Mouse (Mus musculus) MEL (cell line): ENCODE data around the gene Ppp4r3a. TPM values are rescaled to one million over a fixed set of nuclear protein-coding genes. Genes with fewer than 3 reads are reported as not detected.

ENCODE experiments used
- DNase-seq: peaks from one replicate; pipeline ENCODE4 v3.0.0; 2011; ENCODE audit warnings: low read depth, low spot score
- H3K27ac ChIP-seq: 2 replicates; pipeline ENCODE4 v1.5.1; 2012; ENCODE audit warnings: low read depth, mild to moderate bottlenecking, control low read depth, low read length, moderate library complexity; ENCODE audit not compliant: control insufficient read depth
- H3K27me3 ChIP-seq, 2 experiments: fragments of 150-350 bp in 1 of 2; sonication (generic) in 1 of 2; 2 replicates each; pipeline ENCODE4 v1.6.1; 2012; ENCODE audit warnings: low read length in 2 of 2, mild to moderate bottlenecking in 2 of 2, improper control_type of control experiment in 1 of 2, moderate library complexity in 1 of 2; ENCODE audit not compliant: insufficient read depth in 2 of 2, control insufficient read depth in 1 of 2
- H3K36me3 ChIP-seq, 2 experiments: 2 replicates each; pipeline ENCODE4 v1.6.1; 2012 to 2014; ENCODE audit warnings: low read length in 2 of 2, improper control_type of control experiment in 1 of 2, inconsistent platforms in 1 of 2, mild to moderate bottlenecking in 1 of 2; ENCODE audit not compliant: insufficient read depth in 2 of 2, control insufficient read depth in 1 of 2
- H3K4me1 ChIP-seq, 2 experiments: fragments of 150-350 bp in 1 of 2; sonication (generic) in 1 of 2; 2 replicates each; pipeline ENCODE4 v1.6.1; 2012; ENCODE audit warnings: low read length in 2 of 2, improper control_type of control experiment in 1 of 2, mild to moderate bottlenecking in 1 of 2; ENCODE audit not compliant: insufficient read depth in 2 of 2, control insufficient read depth in 1 of 2
- H3K4me3 ChIP-seq, 2 experiments: fragments of 150-350 bp in 1 of 2; sonication (generic) in 1 of 2; 2 replicates each; pipeline ENCODE4 v1.5.1; 2012; ENCODE audit warnings: low read depth in 2 of 2, low read length in 2 of 2, mild to moderate bottlenecking in 2 of 2, moderate library complexity in 2 of 2, control low read depth in 1 of 2, improper control_type of control experiment in 1 of 2; ENCODE audit not compliant: control insufficient read depth in 1 of 2, insufficient read depth in 1 of 2
- H3K79me2 ChIP-seq: 2 replicates; pipeline ENCODE4 v1.6.1; 2012; ENCODE audit warnings: mild to moderate bottlenecking, low read length, moderate library complexity; ENCODE audit not compliant: control insufficient read depth, poor library complexity, insufficient read depth
- H3K9ac ChIP-seq: 2 replicates; pipeline ENCODE4 v1.6.1; 2012; ENCODE audit warnings: low read depth, mild to moderate bottlenecking, control low read depth, low read length, moderate library complexity; ENCODE audit not compliant: control insufficient read depth, poor library complexity, severe bottlenecking
- H3K9me3 ChIP-seq: fragments of 150-350 bp; sonication (generic); replicated peaks from 2 replicates; pipeline ENCODE4 v1.6.1; 2012; ENCODE audit warnings: mild to moderate bottlenecking, low read length, improper control_type of control experiment, moderate library complexity; ENCODE audit not compliant: insufficient read depth
- BHLHE40 ChIP-seq: IDR thresholded peaks from 2 replicates; pipeline ENCODE4 v1.6.1; 2012; ENCODE audit warnings: low read depth, mild to moderate bottlenecking, inconsistent platforms, low read length, improper control_type of control experiment, borderline replicate concordance
- CHD2 ChIP-seq: IDR thresholded peaks from 2 replicates; pipeline ENCODE4 v1.6.1; 2011; ENCODE audit warnings: low read length, improper control_type of control experiment
- CTCF ChIP-seq, 3 experiments: IDR thresholded peaks in 2 of 3; conservative IDR thresholded peaks in 1 of 3; 2 replicates each; pipeline ENCODE4 v1.5.1; 2011 to 2012; ENCODE audit warnings: low read length in 3 of 3, low read depth in 2 of 3, mild to moderate bottlenecking in 2 of 3, improper control_type of control experiment in 1 of 3, inconsistent platforms in 1 of 3, mixed read lengths in 1 of 3, moderate library complexity in 1 of 3; ENCODE audit not compliant: control insufficient read depth in 1 of 3, insufficient read depth in 1 of 3, poor library complexity in 1 of 3, severe bottlenecking in 1 of 3
- E2F4 ChIP-seq: IDR thresholded peaks from 2 replicates; pipeline ENCODE4 v1.6.1; 2011; ENCODE audit warnings: low read depth, low read length, improper control_type of control experiment, borderline replicate concordance
- ELF1 ChIP-seq: IDR thresholded peaks from 2 replicates; pipeline ENCODE4 v1.6.1; 2014; ENCODE audit warnings: low read depth, mild to moderate bottlenecking, inconsistent platforms, low read length, improper control_type of control experiment, moderate library complexity
- EP300 ChIP-seq, 2 experiments: IDR thresholded peaks; 2 replicates each; pipeline ENCODE4 v1.6.1; 2011; ENCODE audit warnings: improper control_type of control experiment in 2 of 2, low read length in 2 of 2, low read depth in 1 of 2, mild to moderate bottlenecking in 1 of 2
- GATA1 ChIP-seq: IDR thresholded peaks from 2 replicates; pipeline ENCODE4 v1.6.1; 2011; ENCODE audit warnings: low read depth, low read length, improper control_type of control experiment
- HCFC1 ChIP-seq: IDR thresholded peaks from 2 replicates; pipeline ENCODE4 v1.6.1; 2012; ENCODE audit warnings: low read depth, mild to moderate bottlenecking, inconsistent platforms, low read length, improper control_type of control experiment, moderate library complexity
- JUND ChIP-seq: IDR thresholded peaks from 2 replicates; pipeline ENCODE4 v1.6.1; 2011; ENCODE audit warnings: low read depth, mild to moderate bottlenecking, improper control_type of control experiment, low read length
- MAFK ChIP-seq: IDR thresholded peaks from 2 replicates; pipeline ENCODE4 v1.6.1; 2011; ENCODE audit warnings: low read depth, mild to moderate bottlenecking, low read length, improper control_type of control experiment, borderline replicate concordance
- MAZ ChIP-seq: IDR thresholded peaks from 2 replicates; pipeline ENCODE4 v1.6.1; 2012; ENCODE audit warnings: low read depth, mild to moderate bottlenecking, inconsistent platforms, low read length, improper control_type of control experiment
- MXI1 ChIP-seq: IDR thresholded peaks from 2 replicates; pipeline ENCODE4 v1.6.1; 2011; ENCODE audit warnings: mild to moderate bottlenecking, low read depth, low read length, improper control_type of control experiment
- MYB ChIP-seq: IDR thresholded peaks from 2 replicates; pipeline ENCODE4 v1.6.1; 2011; ENCODE audit warnings: mild to moderate bottlenecking, low read depth, low read length, improper control_type of control experiment
- NELFE ChIP-seq: IDR thresholded peaks from 2 replicates; pipeline ENCODE4 v1.6.1; 2011; ENCODE audit warnings: low read depth, low read length, improper control_type of control experiment
- NRF1 ChIP-seq: IDR thresholded peaks from 2 replicates; pipeline ENCODE4 v1.6.1; 2014; ENCODE audit warnings: low read depth, mild to moderate bottlenecking, inconsistent platforms, low read length, improper control_type of control experiment, moderate library complexity; ENCODE audit not compliant: poor library complexity, insufficient read depth, severe bottlenecking
- POLR2A ChIP-seq, 2 experiments: IDR thresholded peaks; 2 replicates each; pipeline ENCODE4 v1.6.1; 2011 to 2012; ENCODE audit warnings: low read length in 2 of 2, mild to moderate bottlenecking in 2 of 2, control low read depth in 1 of 2, improper control_type of control experiment in 1 of 2, low read depth in 1 of 2, moderate library complexity in 1 of 2; ENCODE audit not compliant: control insufficient read depth in 1 of 2, insufficient read depth in 1 of 2, poor library complexity in 1 of 2
- POLR2AphosphoS2 ChIP-seq: IDR thresholded peaks from 2 replicates; pipeline ENCODE4 v1.6.1; 2011; ENCODE audit warnings: low read length, improper control_type of control experiment
- POLR2AphosphoS5 ChIP-seq: IDR thresholded peaks from 2 replicates; pipeline ENCODE4 v1.6.1; 2012; ENCODE audit warnings: low read depth, borderline replicate concordance, mild to moderate bottlenecking, inconsistent platforms, low read length, moderate library complexity, mixed read lengths
- RAD21 ChIP-seq: IDR thresholded peaks from 2 replicates; pipeline ENCODE4 v1.6.1; 2011; ENCODE audit warnings: mild to moderate bottlenecking, low read depth, low read length, improper control_type of control experiment
- SIN3A ChIP-seq: IDR thresholded peaks from 2 replicates; pipeline ENCODE4 v1.6.1; 2012; ENCODE audit warnings: low read length, improper control_type of control experiment, inconsistent platforms
- SMC3 ChIP-seq: IDR thresholded peaks from 2 replicates; pipeline ENCODE4 v1.6.1; 2011; ENCODE audit warnings: low read depth, low read length, improper control_type of control experiment
- TCF12 ChIP-seq: IDR thresholded peaks from 2 replicates; pipeline ENCODE4 v1.6.1; 2014; ENCODE audit warnings: low read depth, mild to moderate bottlenecking, inconsistent platforms, low read length, improper control_type of control experiment, moderate library complexity
- UBTF ChIP-seq: IDR thresholded peaks from 2 replicates; pipeline ENCODE4 v1.6.1; 2012; ENCODE audit warnings: low read depth, mild to moderate bottlenecking, inconsistent platforms, low read length, improper control_type of control experiment, moderate library complexity, borderline replicate concordance; ENCODE audit not compliant: insufficient read depth
- USF1 ChIP-seq: IDR thresholded peaks from 2 replicates; pipeline ENCODE4 v1.6.1; 2014; ENCODE audit warnings: low read depth, mild to moderate bottlenecking, inconsistent platforms, low read length, improper control_type of control experiment, moderate library complexity
- USF2 ChIP-seq, 2 experiments: IDR thresholded peaks; 2 replicates each; pipeline ENCODE4 v1.6.1; 2011 to 2012; ENCODE audit warnings: improper control_type of control experiment in 2 of 2, low read length in 2 of 2, borderline replicate concordance in 1 of 2, inconsistent platforms in 1 of 2, low read depth in 1 of 2, mild to moderate bottlenecking in 1 of 2; ENCODE audit not compliant: insufficient read depth in 1 of 2
- ZC3H11A ChIP-seq: IDR thresholded peaks from 2 replicates; pipeline ENCODE4 v1.6.1; 2012; ENCODE audit warnings: low read depth, mild to moderate bottlenecking, inconsistent platforms, low read length, improper control_type of control experiment
- ZNF384 ChIP-seq: IDR thresholded peaks from 2 replicates; pipeline ENCODE4 v1.6.1; 2012; ENCODE audit warnings: low read depth, mild to moderate bottlenecking, inconsistent platforms, low read length, improper control_type of control experiment
- polyA plus RNA-seq, 2 experiments: library from polyadenylated mRNA; stranded (reverse) in 1 of 2; unstranded in 1 of 2; fragments of >175 nt in 1 of 2; fragments of >200 nt in 1 of 2; gene quantifications; 2 replicates each; pipeline versions ENCODE4 v1.2.1 to v1.2.4; 2012; ENCODE audit warnings: low replicate concordance in 2 of 2, low read depth in 1 of 2; ENCODE audit not compliant: insufficient read length in 2 of 2, insufficient read depth in 1 of 2, missing spikeins in 1 of 2
- total RNA-seq: library from RNA; depleted of rRNA; stranded (reverse); fragments of 300-350 nt; gene quantifications from 2 replicates; pipeline ENCODE4 v1.2.3, GENCODE M21; 2012

Ppp4r3a gene
- total and polyA plus RNA-seq, 3 experiments: 48.5 to 701 (median 61.2) TPM

DNA sequence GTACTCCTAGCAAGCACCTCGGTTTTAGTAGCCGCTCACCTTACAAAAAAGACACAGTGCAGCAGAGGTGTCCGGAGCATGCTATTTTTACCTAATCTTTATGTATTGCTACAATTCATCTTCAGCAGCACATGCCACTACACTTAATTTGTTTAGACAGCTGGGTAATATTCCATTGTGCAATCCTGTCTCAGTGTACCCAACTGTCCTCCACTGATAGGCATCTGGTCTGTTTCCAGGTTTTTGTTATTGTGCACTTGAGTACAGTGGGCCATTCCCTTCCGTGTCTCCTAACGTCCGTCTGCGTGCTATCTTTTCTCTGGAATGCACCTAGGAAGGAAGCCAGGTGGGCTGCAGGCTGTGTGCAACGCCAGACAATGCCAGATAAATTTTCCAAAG, 84.9 kb downstream of the Ppp4r3a start:
- Histone ChIP-seq H3K4me1 (peaks cover 4 to 11% of the 10 kb centered on the region in 2 experiments; a peak in 2 of 4 replicates), H3K27me3 (no peaks in the 10 kb centered on the region), H3K9ac (no peak overlapping the region), H3K9me3 (no peaks in the 10 kb centered on the region), H3K27ac (no peak overlapping the region), H3K4me3 (no peak overlapping the region), H3K79me2 (peaks cover 9% of the 10 kb centered on the region; the same call in 1 of the 2 replicates), H3K36me3 (peaks cover 0 to 2% of the 10 kb centered on the region in 2 experiments; a peak in 1 of 4 replicates)
- TF ChIP-seq POLR2AphosphoS2: no peak
- TF ChIP-seq RAD21: no peak
- TF ChIP-seq GATA1: no peak
- no peak for TF ChIP-seq SMC3
- TF ChIP-seq BHLHE40: no peak
- TF ChIP-seq MAFK: no peak
- TF ChIP-seq CHD2: no peak
- no peak for TF ChIP-seq CTCF (IDR thresholded peaks at IDR 0.05 in 2 of 3, conservative IDR thresholded peaks at IDR 0.05 in 1 of 3; ENCODE audit: control insufficient read depth in 1 of 3, insufficient read depth in 1 of 3, low read depth in 2 of 3, low read length in 3 of 3, poor library complexity in 1 of 3, severe bottlenecking in 1 of 3)
- no peak for TF ChIP-seq POLR2A (IDR thresholded peaks at IDR 0.05; ENCODE audit: control insufficient read depth in 1 of 2, insufficient read depth in 1 of 2, low read depth in 1 of 2, low read length in 2 of 2, poor library complexity in 1 of 2)
- TF ChIP-seq ELF1: no peak
- no peak for TF ChIP-seq ZC3H11A
- no peak for TF ChIP-seq USF1
- no peak for TF ChIP-seq MXI1
- TF ChIP-seq MAZ: no peak
- no peak for TF ChIP-seq EP300 (IDR thresholded peaks at IDR 0.05; ENCODE audit: low read depth in 1 of 2, low read length in 2 of 2)
- TF ChIP-seq E2F4: no peak
- TF ChIP-seq UBTF: no peak
- TF ChIP-seq MYB: no peak
- no peak for TF ChIP-seq USF2 (IDR thresholded peaks at IDR 0.05; ENCODE audit: borderline replicate concordance in 1 of 2, insufficient read depth in 1 of 2, low read depth in 1 of 2, low read length in 2 of 2)
- no peak for DNase-seq

- no peak overlapping the region for H3K27ac ChIP-seq
- no peaks in the 10 kb centered on the region for H3K27me3 ChIP-seq
- H3K4me3 ChIP-seq: no peak overlapping the region
- peaks cover 4 to 11% of the 10 kb centered on the region in 2 experiments; a peak in 2 of 4 replicates for H3K4me1 ChIP-seq
- no peaks in the 10 kb centered on the region for H3K9me3 ChIP-seq
- peaks cover 0 to 2% of the 10 kb centered on the region in 2 experiments; a peak in 1 of 4 replicates for H3K36me3 ChIP-seq
- no peak for TF ChIP-seq SIN3A
- no peak for TF ChIP-seq NELFE
- no peak for TF ChIP-seq JUND
- no peak for TF ChIP-seq HCFC1
- TF ChIP-seq EP300 (IDR thresholded peaks at IDR 0.05; ENCODE audit: low read depth in 1 of 2, low read length in 2 of 2): no peak
- no peak for TF ChIP-seq ZNF384
- no peak for TF ChIP-seq ZC3H11A
- TF ChIP-seq POLR2AphosphoS5: no peak
- TF ChIP-seq ELF1: no peak
- TF ChIP-seq TCF12: no peak
- no peak for TF ChIP-seq RAD21
- no peak for TF ChIP-seq MYB
- no peak for TF ChIP-seq NRF1
- H3K9ac ChIP-seq: no peak overlapping the region
- no peak for DNase-seq
- peaks cover 9% of the 10 kb centered on the region; the same call in 1 of the 2 replicates for H3K79me2 ChIP-seq
These were observed 85.5 kb downstream of the Ppp4r3a start for GRCm38 (mm10) chr12:100997830-100998563.
